Mouse (Mus musculus): Measurements from ENCODE around the gene Mc1r. TPM values are rescaled to one million over a fixed set of nuclear protein-coding genes. Genes with fewer than 3 reads are reported as not detected.

Mc1r gene
- total RNA-seq (2023): under 1 TPM; 0.58 to 0.86 TPM

DNA sequence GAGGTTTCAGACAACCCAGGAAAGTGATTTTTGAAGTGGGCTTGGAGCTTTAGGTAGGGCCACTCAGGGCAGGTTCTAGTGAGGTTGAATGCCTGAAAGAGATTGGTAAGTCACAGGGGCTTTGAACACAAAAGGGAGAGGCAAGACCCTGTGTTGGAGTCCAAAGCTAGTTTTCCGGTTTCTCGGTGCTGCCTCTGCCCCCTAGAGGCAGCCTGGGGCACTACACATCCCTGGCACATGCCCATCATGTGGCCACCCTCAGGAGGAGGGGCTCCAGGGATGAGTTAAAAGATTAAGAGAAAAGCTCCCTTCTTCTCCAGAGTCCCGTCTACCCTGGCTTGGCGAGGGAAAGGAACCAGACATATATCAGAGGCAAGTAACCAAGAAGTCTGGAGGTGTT, at the start of gene Mc1r:
TSS of gene Mc1r (plus strand) at position 322 of the 400 bp plus-strand sequence.

DNA sequence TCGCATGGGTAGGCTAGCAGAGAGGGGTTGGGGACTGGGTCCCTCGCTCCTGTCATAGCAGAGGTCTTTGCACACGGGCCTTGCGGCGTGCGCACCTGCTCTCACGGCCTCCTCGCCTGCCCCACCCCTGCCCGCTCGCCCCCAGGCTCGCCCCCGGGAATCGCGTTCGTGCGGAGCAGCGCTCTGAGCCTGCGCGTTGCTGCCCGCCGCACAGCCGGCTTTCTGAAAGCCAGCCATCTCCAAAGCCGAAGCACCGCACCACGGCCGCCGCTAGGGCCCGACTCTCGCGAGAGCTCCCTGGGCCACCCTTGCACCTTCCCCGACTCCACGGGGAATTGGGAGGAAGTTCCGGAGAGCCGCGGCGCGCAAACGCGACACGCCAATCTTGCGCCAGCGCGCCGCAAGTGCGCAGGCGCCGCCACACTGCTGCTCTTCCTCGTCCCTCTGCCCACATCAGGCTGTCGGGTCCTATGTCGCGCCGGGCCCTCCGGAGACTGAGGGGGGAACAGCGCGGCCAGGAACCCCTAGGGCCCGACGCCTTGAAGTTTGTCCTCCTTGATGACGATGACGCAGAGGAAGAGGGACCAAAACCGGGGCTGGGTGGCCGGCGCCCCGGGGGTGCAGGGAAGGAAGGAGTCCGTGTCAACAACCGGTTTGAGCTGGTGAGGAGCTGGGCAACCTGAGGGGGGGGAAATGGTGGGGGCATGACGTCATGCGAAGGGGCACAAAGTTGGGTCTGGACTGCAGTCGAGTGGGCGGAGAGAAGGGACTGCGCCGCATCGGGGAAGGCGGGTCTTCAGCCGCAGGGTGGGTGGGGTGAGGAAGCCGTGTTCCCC, 33.3 kb upstream of the Mc1r start, which contains the start of gene Tcf25:
TSS of gene Tcf25 (plus strand) at position 351 of the 836 bp plus-strand sequence.

DNA sequence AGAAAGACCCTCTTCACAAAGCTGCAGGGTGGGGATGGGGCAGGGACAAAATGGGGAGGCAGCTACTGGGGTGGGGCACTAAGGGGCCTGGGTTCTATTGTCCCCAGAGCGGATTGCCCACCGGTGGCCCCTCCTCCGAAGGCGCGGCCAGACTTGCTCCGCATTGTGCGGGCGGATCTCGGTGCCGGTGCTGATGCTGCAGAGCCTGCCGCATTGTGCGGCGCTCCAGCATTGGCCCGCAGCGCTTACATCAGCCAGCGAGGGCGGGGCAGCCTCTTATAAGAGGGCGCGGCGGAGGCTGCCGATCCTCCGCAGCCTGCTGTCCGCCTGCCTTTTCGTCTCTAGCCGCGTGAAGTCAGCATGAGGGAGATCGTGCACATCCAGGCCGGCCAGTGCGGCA, 4.3 kb downstream of the Mc1r start, which contains the start of gene Tubb3:
TSS of gene Tubb3 (plus strand) at position 179 of the 400 bp plus-strand sequence.

DNA sequence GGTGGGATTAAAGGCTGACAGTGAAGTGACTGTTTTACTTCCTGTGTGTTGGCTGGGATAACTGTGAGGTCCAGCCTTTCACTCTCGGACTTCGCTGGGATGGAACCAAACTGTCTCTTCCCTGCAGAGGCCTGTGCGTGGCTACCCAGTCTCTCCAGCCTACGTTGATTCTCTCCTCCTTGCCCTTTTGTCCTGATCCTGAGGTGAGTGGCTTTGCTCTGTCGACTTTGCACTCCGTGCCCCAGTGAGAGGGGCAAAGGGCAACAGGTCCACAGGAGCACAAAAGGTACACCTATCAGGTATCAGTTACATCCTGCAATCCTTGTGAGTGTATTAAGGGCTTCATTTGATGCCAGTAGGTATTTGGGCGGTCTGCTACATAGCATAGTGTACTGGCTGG, 16.5 kb downstream of the Mc1r start, which contains the start of gene Def8:
TSS of gene Def8 (plus strand) at position 87 of the 400 bp plus-strand sequence.

Other genes with a start within 250 kb of the Mc1r start
- not detected for gene Sult5a1, start 248.8 kb upstream of the Mc1r start, total RNA-seq (2023)
- not detected for gene Dpep1, start 220.9 kb upstream of the Mc1r start, total RNA-seq (2023)
- gene Chmp1a, start 194.3 kb upstream of the Mc1r start, total RNA-seq (2023): 10 to 100 TPM; 66.2 to 94.1 TPM
- not detected for gene Spata33, start 194.3 kb upstream of the Mc1r start, total RNA-seq (2023)
- gene Cdk10, start 182.3 kb upstream of the Mc1r start, total RNA-seq (2023): 10 to 100 TPM; 56.3 to 72.4 TPM
- gene Spata2l, start 170.9 kb upstream of the Mc1r start, total RNA-seq (2023): 10 to 100 TPM; 10.6 to 14.3 TPM
- 10 to 100 TPM; 35.2 to 40.2 TPM for gene Zfp276, start 152.9 kb upstream of the Mc1r start, total RNA-seq (2023)
- gene Vps9d1, start 152.8 kb upstream of the Mc1r start, total RNA-seq (2023): 10 to 100 TPM; 31.2 to 33.0 TPM
- gene Fanca, start 88.5 kb upstream of the Mc1r start, total RNA-seq (2023): 1 to 10 TPM; 9.8 TPM
- gene Spire2, start 74.4 kb upstream of the Mc1r start, total RNA-seq (2023): not detected
- gene Tcf25, start 33.4 kb upstream of the Mc1r start, total RNA-seq (2023): 100 to 1,000 TPM; 195 to 202 TPM
- gene Tubb3, start 4.3 kb downstream of the Mc1r start, total RNA-seq (2023): 1 to 10 TPM; 1.2 to 1.5 TPM
- 10 to 100 TPM; 13.8 to 20.9 TPM for gene Def8, start 16.4 kb downstream of the Mc1r start, total RNA-seq (2023)
- 10 to 100 TPM; 45.9 to 49.9 TPM for gene Afg3l1, start 70.8 kb downstream of the Mc1r start, total RNA-seq (2023)
- not detected for gene Dbndd1, start 108.4 kb downstream of the Mc1r start, total RNA-seq (2023)
- 1 to 10 TPM; 2.3 to 4.5 TPM for gene Gas8, start 111.7 kb downstream of the Mc1r start, total RNA-seq (2023)
- gene Rhou, start 246.8 kb downstream of the Mc1r start, total RNA-seq (2023): not detected

All from T-cell, adult 66 days (primary cell).